Mouse (Mus musculus): ENCODE data around the gene Elfn2. TPM values are rescaled to one million over a fixed set of nuclear protein-coding genes. Genes with fewer than 3 reads are reported as not detected.
A peak's percentile ranks its signal among the peaks of the same experiment; 100 is the strongest.

Gene Elfn2
- polyA plus RNA-seq (2017; shearing (Covaris generic)): under 1 TPM in 1 of 3 experiments, not detected in 2; 0.05 TPM

- ATAC-seq: no peak
Measured at GRCm38 (mm10) chr15:78718290-78719250, at the start of gene Elfn2. Elfn2 (minus strand) TSS chr15:78718771.

GRCm38 (mm10) chr15:78763704-78764103 is 45.1 kb upstream of the Elfn2 start:
- ATAC-seq: no peak

- ATAC-seq: no peak
Measured at GRCm38 (mm10) chr15:78763210-78763609, 44.6 kb upstream of the Elfn2 start.

- no peak for ATAC-seq
Measured at GRCm38 (mm10) chr15:78761112-78761511, 42.5 kb upstream of the Elfn2 start.

DNA sequence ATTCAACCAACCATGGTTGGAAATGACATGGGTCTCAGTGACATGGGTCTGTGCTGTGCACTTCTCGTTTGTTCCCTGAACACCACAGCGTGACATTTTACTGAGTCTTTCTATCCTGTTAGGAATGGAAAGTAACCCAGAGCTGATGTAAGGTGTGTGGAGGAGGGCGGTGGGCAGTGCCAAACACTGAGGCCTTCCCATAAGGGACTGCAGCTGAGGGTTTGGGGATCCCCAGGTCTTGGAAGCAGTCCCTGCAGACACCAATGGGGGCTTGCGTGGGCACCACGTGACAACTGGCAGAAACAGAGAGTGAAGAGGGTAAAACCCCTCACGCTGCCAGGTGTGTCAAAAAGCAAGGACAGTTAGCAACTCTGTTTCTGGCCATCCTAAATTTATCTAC is 39.6 kb upstream of the Elfn2 start:
- no peak for ATAC-seq

GRCm38 (mm10) chr15:78755966-78756725 is 37.6 kb upstream of the Elfn2 start:
- no peak for ATAC-seq

GRCm38 (mm10) chr15:78755226-78755625 is 36.7 kb upstream of the Elfn2 start:
- ATAC-seq: no peak

GRCm38 (mm10) chr15:78754144-78754543 is 35.6 kb upstream of the Elfn2 start:
- no peak for ATAC-seq

GRCm38 (mm10) chr15:78752991-78753390 is 34.4 kb upstream of the Elfn2 start:
- no peak for ATAC-seq

GRCm38 (mm10) chr15:78750608-78751350 is 32.2 kb upstream of the Elfn2 start:
- no peak for ATAC-seq

DNA sequence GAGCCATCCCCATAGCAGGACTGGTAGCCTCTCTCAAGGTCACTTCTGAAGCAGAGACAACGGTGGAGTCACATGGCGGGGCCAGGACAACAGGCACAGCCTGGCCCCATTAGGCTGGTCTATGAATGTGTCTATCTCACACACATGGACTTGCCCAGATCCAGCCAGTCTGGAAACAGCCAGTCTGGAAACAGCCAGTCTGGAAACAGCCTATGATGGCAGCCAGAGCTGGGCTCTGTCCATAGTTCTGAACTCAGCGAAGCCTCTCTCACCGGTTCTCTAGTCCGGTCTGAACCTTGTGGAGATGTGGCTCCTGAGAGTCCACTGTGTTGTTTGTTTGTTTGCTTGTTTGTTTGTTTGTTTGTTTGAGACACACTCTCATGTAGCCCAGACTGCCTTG is 31.3 kb upstream of the Elfn2 start:
- ATAC-seq: no peak

GRCm38 (mm10) chr15:78744206-78744605 is 25.6 kb upstream of the Elfn2 start:
- peak; percentile 63 for ATAC-seq

DNA sequence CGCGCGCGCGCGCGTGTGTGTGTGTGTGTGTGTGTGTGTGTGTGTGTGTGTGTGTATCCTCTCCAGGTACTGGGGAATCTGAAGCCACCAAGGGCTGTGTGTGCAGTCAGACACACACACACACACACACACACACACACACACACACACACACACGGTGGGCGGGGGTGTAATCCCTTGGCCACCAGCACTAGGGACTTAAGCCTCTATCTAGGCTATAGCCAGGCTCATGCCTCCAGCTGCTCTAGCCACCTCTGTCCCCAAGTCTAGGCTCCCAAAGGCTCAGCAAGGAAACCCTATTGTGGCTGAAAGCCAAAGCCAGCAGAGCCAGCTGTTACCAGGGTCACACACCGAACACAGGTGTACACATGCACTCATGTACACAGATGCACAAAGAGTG is 24.3 kb upstream of the Elfn2 start:
- no peak for ATAC-seq

DNA sequence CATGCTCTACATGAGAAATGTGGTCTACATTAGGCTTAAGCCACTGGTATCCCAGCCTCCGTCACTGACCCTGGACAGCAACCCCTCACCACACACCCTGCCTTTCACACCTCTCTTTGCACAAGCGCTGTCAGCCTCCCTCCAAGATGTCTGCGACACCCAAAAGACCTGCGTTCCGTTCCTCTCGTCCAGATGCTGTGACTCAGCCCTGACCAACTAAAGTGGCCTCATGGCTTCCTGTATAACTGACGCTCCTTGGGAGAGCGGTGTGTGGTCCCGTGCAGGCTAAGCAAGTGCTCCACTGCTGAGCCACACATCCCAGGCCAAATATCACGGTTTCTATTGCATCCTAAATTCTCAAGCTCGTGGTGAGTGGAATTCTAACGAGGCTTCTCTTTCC is 22.1 kb upstream of the Elfn2 start:
- no peak for ATAC-seq

DNA sequence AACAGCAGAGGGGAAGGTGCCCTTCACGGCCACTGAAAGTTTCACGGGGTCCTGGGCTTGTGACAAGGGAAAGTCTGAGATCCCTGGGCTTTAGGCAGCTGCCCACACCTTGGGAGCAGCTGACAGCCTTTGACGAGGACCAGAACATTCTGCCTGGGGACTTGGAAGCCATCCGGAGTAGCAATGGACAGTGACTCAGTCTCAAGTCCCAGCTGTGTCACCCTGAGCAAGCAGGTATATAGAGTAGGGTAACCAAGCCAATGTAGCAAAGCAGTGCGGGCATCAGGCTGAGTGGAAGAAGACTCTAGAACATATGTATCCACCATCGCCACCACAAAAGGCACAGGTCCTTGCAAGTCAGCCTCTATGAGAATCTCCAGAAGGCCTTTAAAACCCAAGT is 18.6 kb upstream of the Elfn2 start:
- ATAC-seq: no peak

GRCm38 (mm10) chr15:78736681-78737100 is 18.1 kb upstream of the Elfn2 start:
- no peak for ATAC-seq

DNA sequence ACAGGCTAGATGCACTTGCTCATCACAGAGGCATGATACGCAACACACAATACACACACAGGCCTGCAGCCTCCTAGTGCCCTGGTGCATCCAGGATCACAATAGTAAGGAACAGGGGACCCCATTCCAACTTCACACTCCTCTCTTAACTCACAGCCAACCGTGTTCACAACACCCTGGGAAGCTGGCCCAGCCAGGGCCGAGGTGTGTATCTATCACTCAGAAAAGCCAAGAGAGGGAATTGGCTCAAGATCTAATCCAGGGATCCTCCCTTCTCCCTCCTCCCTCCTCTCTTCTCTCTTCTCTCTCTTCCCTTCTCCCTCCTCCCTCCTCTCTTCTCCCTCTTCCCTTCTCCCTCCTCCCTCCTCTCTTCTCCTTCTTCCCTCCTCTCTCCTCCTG is 17.6 kb upstream of the Elfn2 start:
- no peak for ATAC-seq

GRCm38 (mm10) chr15:78735431-78736180 is 17.0 kb upstream of the Elfn2 start:
- no peak for ATAC-seq

GRCm38 (mm10) chr15:78731830-78732229 is 13.3 kb upstream of the Elfn2 start:
- no peak for ATAC-seq

DNA sequence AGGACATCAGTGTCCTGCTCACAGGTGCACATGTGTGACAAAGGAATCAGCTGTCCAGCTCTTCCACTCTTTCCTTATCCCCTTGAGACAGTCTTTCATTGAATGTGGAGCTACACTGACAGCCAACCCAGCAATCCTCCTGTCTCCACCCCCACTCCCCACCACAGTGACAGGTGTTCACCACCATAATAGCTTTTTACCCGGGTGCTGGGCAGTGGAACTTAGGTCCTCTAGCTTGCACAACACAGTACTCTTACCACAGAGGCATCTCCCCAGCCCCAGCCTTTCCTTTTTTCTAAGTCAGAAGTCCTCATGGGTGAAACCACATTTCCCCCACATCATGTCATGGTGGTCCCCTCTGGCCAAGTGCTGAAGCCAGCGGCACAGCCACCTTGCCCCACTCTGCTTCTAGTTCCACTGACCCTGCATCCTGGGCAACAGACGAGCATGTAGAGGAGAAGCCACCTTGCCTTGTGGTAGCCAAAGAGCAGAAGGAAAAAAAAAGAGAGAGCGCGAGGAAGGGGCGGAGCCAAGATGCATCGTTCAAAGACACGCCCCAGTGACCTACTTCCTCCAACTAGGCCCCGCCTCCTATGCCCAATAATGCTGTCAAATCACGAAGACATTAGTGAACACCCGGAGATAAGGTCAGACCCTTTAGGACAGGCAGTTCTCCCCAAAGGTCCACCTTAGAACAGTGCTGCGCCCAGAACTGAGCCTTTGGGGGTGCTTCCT is 11.9 kb upstream of the Elfn2 start:
- no peak for ATAC-seq

GRCm38 (mm10) chr15:78726697-78727096 is 8.1 kb upstream of the Elfn2 start:
- no peak for ATAC-seq

All from inflammation-experienced regulatory T-cells, adult 6 months (primary cell).